Mouse (Mus musculus) liver, adult 2 months (tissue): Measurements from ENCODE around the gene Dnajc8.

ENCODE experiments used
- CTCF ChIP-seq: fragments of 200-500 bp; IDR thresholded peaks from 2 replicates; pipeline ENCODE4 v1.5.1; 2011; ENCODE audit warnings: low read depth, low read length, control low read depth
- POLR2A ChIP-seq: fragments of 200-500 bp; IDR thresholded peaks from 2 replicates; pipeline ENCODE4 v1.6.1; 2011; ENCODE audit warnings: low read length, control low read depth; ENCODE audit not compliant: insufficient read depth; ENCODE audit errors: extremely low read depth

DNA sequence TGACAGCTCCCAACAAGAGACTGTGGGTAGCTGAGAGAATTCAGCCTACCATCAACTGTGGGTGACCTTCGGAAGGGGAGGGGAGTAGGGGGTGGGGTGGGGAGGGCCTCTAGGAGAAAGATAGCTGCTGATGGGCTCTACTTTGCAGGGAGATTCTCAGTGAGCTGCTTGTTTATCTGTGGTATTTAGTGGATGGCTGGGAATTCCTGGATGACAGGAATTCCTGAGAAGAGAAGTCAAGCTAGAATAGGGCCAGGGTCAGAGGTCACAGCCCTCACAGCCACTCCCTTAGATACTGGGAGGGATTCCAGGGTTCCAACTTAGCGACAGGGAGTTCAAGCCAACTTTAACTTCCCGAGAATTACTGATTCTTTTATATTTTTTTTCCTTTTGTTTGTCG is 58.8 kb downstream of the Dnajc8 start:
- TF ChIP-seq CTCF: no peak
- TF ChIP-seq POLR2A: no peak
